Mouse (Mus musculus) midbrain, embryonic 11.5 days (tissue): ENCODE results near the gene Kctd13. TPM values are rescaled to one million over a fixed set of nuclear protein-coding genes. Genes with fewer than 3 reads are reported as not detected.
A peak's percentile ranks its signal among the peaks of the same experiment; 100 is the strongest.

Experiments used
- ATAC-seq: fragments of 200-750 bp; cut with Nextera tagmentation; 2 replicates; pipeline ENCODE4 v1.8.0; 2017; ENCODE audit warnings: moderate TSS enrichment, moderate library complexity; ENCODE audit not compliant: low FRiP score
- DNase-seq: peaks from one replicate; pipeline ENCODE4 v3.0.0; 2015; ENCODE audit warnings: low spot score; ENCODE audit errors: missing footprints
- H3K27ac ChIP-seq: fragments of 300-500 bp; sonication (generic); 2 replicates; pipeline ENCODE4 v1.5.1; 2014; ENCODE audit warnings: low read depth, low read length
- H3K27me3 ChIP-seq: fragments of 300-500 bp; sonication (generic); 2 replicates; pipeline ENCODE4 v1.6.1; 2014; ENCODE audit warnings: mild to moderate bottlenecking, low read length, moderate library complexity, mixed read lengths; ENCODE audit not compliant: control insufficient read depth, insufficient read depth
- H3K36me3 ChIP-seq: fragments of 300-500 bp; sonication (generic); 2 replicates; pipeline ENCODE4 v1.6.1; 2014; ENCODE audit warnings: mild to moderate bottlenecking, low read length, moderate library complexity, mixed read lengths; ENCODE audit not compliant: control insufficient read depth, insufficient read depth
- H3K4me1 ChIP-seq: fragments of 300-500 bp; sonication (generic); 2 replicates; pipeline ENCODE4 v1.6.1; 2014; ENCODE audit warnings: low read length; ENCODE audit not compliant: control insufficient read depth, insufficient read depth
- H3K4me2 ChIP-seq: fragments of 300-500 bp; sonication (generic); 2 replicates; pipeline ENCODE4 v1.6.1; 2014; ENCODE audit warnings: mild to moderate bottlenecking, moderate library complexity
- H3K4me3 ChIP-seq: fragments of 300-500 bp; sonication (generic); 2 replicates; pipeline ENCODE4 v1.5.1; 2014; ENCODE audit warnings: low read depth, low read length
- H3K9ac ChIP-seq: fragments of 300-500 bp; sonication (generic); 2 replicates; pipeline ENCODE4 v1.6.1; 2014; ENCODE audit warnings: low read length
- H3K9me3 ChIP-seq: fragments of 300-500 bp; sonication (generic); 2 replicates; pipeline ENCODE4 v1.6.1; 2016; ENCODE audit warnings: low read length; ENCODE audit not compliant: control insufficient read depth
- WGBS: fragments of 180-500 bp; shearing (Covaris S2); extraction: QIAGEN DNeasy Blood & Tissue Kit; methylation state at CpG from one replicate; pipeline ENCODE4 v1.1.7; 2014; 5-methylcytosine and 5-hydroxymethylcytosine counted together
- polyA plus RNA-seq: library from polyadenylated mRNA; unstranded; fragments of >200 nt; fragmentation: Nextera tagmentation; extraction: Ambion mirVana; gene quantifications from 2 replicates; pipeline ENCODE4 v1.2.1, GENCODE M21; 2014

The Kctd13 gene
- polyA plus RNA-seq, 1 experiment from 2014 or later: 26.5 TPM

DNA sequence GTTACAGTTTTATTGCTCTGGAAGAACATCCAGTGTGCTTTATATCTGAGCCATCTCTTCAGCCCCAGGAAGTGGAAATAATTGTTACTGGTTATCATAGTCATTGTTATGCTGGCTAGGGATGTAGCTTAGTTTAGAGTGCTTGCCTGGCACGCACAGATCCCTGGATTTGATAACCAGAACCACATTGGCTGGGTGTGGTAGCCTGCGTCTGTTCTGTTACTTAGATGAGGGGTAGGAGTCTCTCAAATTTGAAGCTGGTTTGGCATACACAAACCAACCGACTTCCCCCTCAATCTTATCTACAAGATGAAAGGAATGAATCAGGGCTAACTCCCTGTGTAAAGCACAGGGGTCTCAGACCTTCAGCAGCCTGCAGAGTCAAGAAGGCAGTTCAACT, 2.4 kb upstream of the Kctd13 start:
- ATAC-seq: no peak

GRCm38 (mm10) chr7:126929046-126929445, 367 bp downstream of the Kctd13 start:
- peak overlapping the region; percentile 98 for H3K4me2 ChIP-seq
- ATAC-seq (no peak; the same call in 1 of the 2 replicates), DNase-seq (no peak)
- H3K9me3 ChIP-seq: no peaks in the 10 kb centered on the region
- peaks cover 4% of the 10 kb centered on the region; the same call in 1 of the 2 replicates for H3K36me3 ChIP-seq
- H3K27ac ChIP-seq: peak overlapping the region; percentile 51
- under 1% methylated on average over 27 of the region's 27 CpGs for WGBS
- peaks cover 10% of the 10 kb centered on the region for H3K4me1 ChIP-seq
- H3K4me3 ChIP-seq: peak overlapping the region; percentile 86
- peak overlapping the region; percentile 84 for H3K9ac ChIP-seq
- no peaks in the 10 kb centered on the region for H3K27me3 ChIP-seq

More for the DNA sequence above, 2.4 kb upstream of the Kctd13 start:
- 63% methylated on average over 3 of the region's 3 CpGs for WGBS
- no peak for DNase-seq
- no peak overlapping the region for H3K4me2 ChIP-seq
- no peaks in the 10 kb centered on the region for H3K9me3 ChIP-seq
- H3K9ac ChIP-seq: no peak overlapping the region
- H3K36me3 ChIP-seq: no peaks in the 10 kb centered on the region
- no peak overlapping the region for H3K4me3 ChIP-seq
- no peak overlapping the region for H3K27ac ChIP-seq
- H3K4me1 ChIP-seq: peaks cover 25% of the 10 kb centered on the region
- no peaks in the 10 kb centered on the region for H3K27me3 ChIP-seq

- Histone ChIP-seq H3K9ac (no peak overlapping the region), H3K9me3 (no peaks in the 10 kb centered on the region), H3K4me2 (no peak overlapping the region), H3K36me3 (peaks cover 11% of the 10 kb centered on the region), H3K4me1 (peaks cover 10% of the 10 kb centered on the region), H3K4me3 (no peak overlapping the region), H3K27me3 (no peaks in the 10 kb centered on the region), H3K27ac (no peak overlapping the region)
- ATAC-seq (no peak), DNase-seq (no peak)
- WGBS: 91% methylated on average over 2 of the region's 2 CpGs
Observed at GRCm38 (mm10) chr7:126932652-126933051, 4.0 kb downstream of the Kctd13 start.

GRCm38 (mm10) chr7:126941171-126941570, 12.5 kb downstream of the Kctd13 start:
- no peak overlapping the region for H3K9ac ChIP-seq
- no peaks in the 10 kb centered on the region for H3K9me3 ChIP-seq
- H3K4me3 ChIP-seq: no peak overlapping the region
- no peak for ATAC-seq
- WGBS: 52% methylated on average over 6 of the region's 6 CpGs
- DNase-seq: peak; percentile 62
- no peak overlapping the region for H3K27ac ChIP-seq
- no peak overlapping the region for H3K4me2 ChIP-seq
- peaks cover 15% of the 10 kb centered on the region; the same call in 1 of the 2 replicates for H3K36me3 ChIP-seq
- no peaks in the 10 kb centered on the region for H3K27me3 ChIP-seq
- H3K4me1 ChIP-seq: peaks cover 7% of the 10 kb centered on the region; the same call in 1 of the 2 replicates

- Histone ChIP-seq H3K9me3 (no peaks in the 10 kb centered on the region), H3K27ac (no peak overlapping the region), H3K27me3 (no peaks in the 10 kb centered on the region), H3K4me2 (no peak overlapping the region), H3K4me1 (peaks cover 7% of the 10 kb centered on the region; the same call in 1 of the 2 replicates), H3K9ac (no peak overlapping the region), H3K4me3 (no peak overlapping the region), H3K36me3 (peaks cover 15% of the 10 kb centered on the region; the same call in 1 of the 2 replicates)
- 64% methylated on average over 5 of the region's 5 CpGs for WGBS
- peak; percentile 56 for DNase-seq
- ATAC-seq: 0 out of 2 replicates have a peak, but pooled peaks have one; percentile 30
Observed at GRCm38 (mm10) chr7:126941801-126942200, 13.1 kb downstream of the Kctd13 start.

DNA sequence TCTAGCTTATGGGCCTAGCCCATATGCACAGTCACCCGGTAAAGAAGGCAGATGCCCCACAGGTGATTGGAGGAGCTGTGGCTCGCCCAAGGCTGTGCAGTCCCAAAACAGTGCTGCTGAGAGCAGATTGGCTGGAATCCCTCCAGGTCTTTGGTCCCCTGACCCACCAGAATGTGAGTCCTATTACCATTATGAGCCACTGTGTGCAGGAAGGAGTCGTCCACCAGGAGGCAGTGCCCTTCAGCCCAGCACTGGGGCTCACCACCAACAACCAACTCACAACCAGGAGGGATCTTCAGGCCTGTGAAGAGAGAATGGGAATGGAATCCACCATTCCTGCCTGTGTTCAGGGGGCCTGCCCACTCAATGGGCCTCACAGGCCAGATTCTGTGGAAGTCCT, 17.9 kb downstream of the Kctd13 start:
- peaks cover 11% of the 10 kb centered on the region for H3K4me1 ChIP-seq
- peaks cover 7% of the 10 kb centered on the region; the same call in 1 of the 2 replicates for H3K36me3 ChIP-seq
- WGBS: 44% methylated on average over 3 of the region's 3 CpGs
- H3K4me2 ChIP-seq: no peak overlapping the region
- no peak overlapping the region for H3K9ac ChIP-seq
- H3K4me3 ChIP-seq: no peak overlapping the region
- ATAC-seq (no peak), DNase-seq (peak; percentile 84)
- no peak overlapping the region for H3K27ac ChIP-seq
- H3K27me3 ChIP-seq: peaks cover 16% of the 10 kb centered on the region
- H3K9me3 ChIP-seq: no peaks in the 10 kb centered on the region

DNA sequence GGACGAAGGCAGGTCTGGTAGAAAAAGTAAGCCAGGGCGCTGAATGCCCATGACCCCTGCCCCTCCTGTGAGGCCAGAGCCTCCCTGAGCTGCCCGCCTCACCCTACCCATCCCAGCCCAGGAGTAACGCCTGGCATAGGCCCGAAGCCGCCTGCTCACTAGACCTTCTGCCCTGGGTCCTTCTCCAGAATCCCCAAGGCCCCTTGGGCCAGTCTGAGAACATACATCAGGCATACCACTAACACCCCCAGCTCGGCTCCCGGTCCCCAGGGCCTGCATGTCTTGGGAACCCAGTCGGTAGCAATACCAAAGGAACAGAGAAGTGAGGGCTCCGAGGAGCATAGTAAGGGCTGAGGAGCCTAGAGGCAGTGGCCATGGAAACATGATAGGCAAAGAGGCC, 19.9 kb downstream of the Kctd13 start:
- peak overlapping the region; percentile 53 for H3K4me2 ChIP-seq
- H3K36me3 ChIP-seq: peaks cover 7% of the 10 kb centered on the region; the same call in 1 of the 2 replicates
- DNase-seq (peak; percentile 82), ATAC-seq (no peak)
- H3K9me3 ChIP-seq: no peaks in the 10 kb centered on the region
- H3K9ac ChIP-seq: peak overlapping the region; percentile 10; the same call in 1 of the 2 replicates
- H3K27me3 ChIP-seq: peaks cover 22% of the 10 kb centered on the region
- H3K4me3 ChIP-seq: no peak overlapping the region
- 82% methylated on average over 10 of the region's 10 CpGs for WGBS
- H3K4me1 ChIP-seq: peaks cover 6% of the 10 kb centered on the region
- H3K27ac ChIP-seq: no peak overlapping the region

DNA sequence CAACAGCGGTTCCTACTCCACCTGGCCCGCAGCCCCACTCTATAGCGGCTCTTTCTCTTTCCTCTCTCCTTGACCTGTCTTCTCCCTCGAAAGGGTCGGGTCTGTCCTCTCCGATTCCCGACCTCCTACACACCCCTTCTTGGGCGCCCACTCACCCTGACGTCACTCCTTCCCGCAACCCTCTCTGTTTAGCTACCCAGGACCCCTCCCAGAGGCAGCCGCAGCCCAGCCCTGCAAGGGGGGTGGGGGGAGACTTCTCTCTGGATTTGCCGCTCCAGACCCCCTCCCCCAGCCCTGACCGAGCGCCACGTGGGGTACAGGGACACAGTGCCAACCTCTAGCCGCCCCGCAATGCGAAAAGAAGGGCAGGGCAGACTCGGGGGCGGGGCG, 20.7 kb downstream of the Kctd13 start, which contains the start of gene Asphd1:
Gene Asphd1 (minus strand): TSS at position 180 of the 390 bp plus-strand sequence.
- DNase-seq: no peak
- H3K4me1 ChIP-seq: peaks cover 6% of the 10 kb centered on the region
- peak; percentile 66 for ATAC-seq
- peaks cover 22% of the 10 kb centered on the region for H3K27me3 ChIP-seq
- peak within 1 kb of the TSS; percentile 47 for H3K27ac ChIP-seq
- H3K9ac ChIP-seq: peak within 1 kb of the TSS; percentile 43
- H3K4me2 ChIP-seq: peak within 1 kb of the TSS; percentile 53
- WGBS: 2% methylated on average over 21 of the region's 21 CpGs
- peak within 1 kb of the TSS; percentile 23 for H3K4me3 ChIP-seq
- H3K36me3 ChIP-seq: 0 out of 2 replicates have a peak, but pooled peaks cover 3% of the 10 kb centered on the region
- no peaks in the 10 kb centered on the region for H3K9me3 ChIP-seq

DNA sequence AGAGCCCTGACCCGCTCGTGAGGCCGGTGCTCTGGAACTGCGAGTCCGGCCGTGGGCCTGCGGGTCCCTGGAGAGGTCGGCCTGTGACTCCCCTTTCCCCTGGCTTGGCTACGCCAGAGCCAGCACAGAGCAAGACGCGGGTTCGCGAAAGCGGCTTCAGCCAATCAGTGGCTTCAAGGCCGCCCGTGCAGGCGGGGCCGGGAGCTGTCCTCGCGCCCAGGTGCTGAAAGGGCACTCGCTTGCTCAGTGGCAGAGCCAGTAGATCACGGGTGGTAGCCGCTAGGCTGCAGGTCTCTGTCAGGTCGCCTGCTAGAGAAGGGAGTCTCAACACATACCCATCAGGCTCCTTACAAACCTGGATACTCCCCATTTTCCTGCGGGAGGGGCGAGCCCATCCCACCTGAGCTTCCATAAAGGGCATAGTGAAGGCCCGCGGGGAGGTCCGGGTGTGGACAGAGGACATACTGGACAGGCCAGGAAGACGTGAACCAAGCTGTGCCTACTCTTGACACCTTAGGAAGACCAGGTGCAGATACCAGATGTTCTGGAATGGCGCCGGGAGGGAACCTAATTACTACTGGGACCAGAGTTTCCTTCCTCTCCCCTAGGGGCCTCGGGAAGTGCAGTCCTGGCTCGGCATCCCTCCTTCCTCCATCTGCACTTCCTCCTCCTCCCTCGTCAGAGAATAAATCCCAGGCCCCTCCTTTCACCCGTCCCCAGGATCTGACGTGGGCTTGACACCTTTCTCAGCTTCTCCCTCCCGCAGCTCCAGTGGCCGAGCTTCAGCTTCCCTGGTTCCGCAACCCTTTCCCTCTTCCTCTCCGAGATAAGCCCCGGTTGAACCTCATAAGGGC, 21.3 kb downstream of the Kctd13 start, which contains the start of gene Sez6l2:
Gene Sez6l2 (plus strand): TSS at position 771 of the 854 bp plus-strand sequence.
- peak within 1 kb of the TSS; percentile 43 for H3K9ac ChIP-seq
- peaks cover 22% of the 10 kb centered on the region for H3K27me3 ChIP-seq
- peaks cover 6% of the 10 kb centered on the region for H3K4me1 ChIP-seq
- DNase-seq (peak; percentile 99), ATAC-seq (peak; percentile 87)
- peak within 1 kb of the TSS; percentile 53 for H3K4me2 ChIP-seq
- no peaks in the 10 kb centered on the region for H3K9me3 ChIP-seq
- H3K27ac ChIP-seq: peak within 1 kb of the TSS; percentile 47
- WGBS: under 1% methylated on average over 42 of the region's 42 CpGs
- no peaks in the 10 kb centered on the region for H3K36me3 ChIP-seq
- H3K4me3 ChIP-seq: peak within 1 kb of the TSS; percentile 23
